Mouse (Mus musculus): ENCODE data around the gene Hmga2.

Hmga2 gene

DNA sequence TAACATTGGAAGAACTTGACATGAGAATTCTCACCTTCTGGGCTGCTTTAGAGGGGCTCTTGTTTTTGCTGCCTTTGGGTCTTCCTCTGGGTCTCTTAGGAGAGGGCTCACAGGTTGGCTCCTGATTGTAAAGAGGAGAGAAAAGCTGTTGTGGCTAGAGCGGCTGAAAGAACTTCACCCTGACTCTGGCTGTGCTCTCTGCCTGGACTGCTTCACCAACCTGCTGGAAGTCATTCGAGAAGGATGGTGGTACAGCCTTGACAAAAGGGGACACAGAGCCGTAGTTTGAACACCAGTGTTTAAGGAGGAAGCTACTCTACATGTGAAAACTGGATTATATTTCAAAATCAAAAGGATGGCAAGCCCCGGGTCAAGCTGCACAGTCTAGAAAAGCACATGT is 3.1 kb downstream of the Hmga2 start:
- DNase-seq (ENCODE audit: low spot score in 2 of 2): no peak

DNA sequence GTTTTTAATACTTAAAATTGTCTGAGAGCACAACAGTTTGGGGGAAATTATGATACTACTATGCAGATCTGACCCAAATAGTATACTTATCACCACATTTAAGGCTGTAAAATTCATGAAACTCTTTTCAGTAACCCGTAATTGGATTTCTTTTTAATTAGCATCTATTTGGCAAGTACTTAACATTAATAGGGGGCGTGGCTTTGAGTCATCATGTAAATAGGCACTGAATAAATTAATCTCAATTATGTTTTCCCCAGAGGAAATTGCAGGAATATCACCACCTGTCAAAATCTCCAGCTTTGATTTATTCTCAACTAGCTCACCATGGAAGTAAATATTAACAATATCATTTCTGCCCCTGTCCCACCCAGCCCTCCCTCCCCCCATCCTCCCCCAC is 3.7 kb downstream of the Hmga2 start:
- no peak for DNase-seq (ENCODE audit: low spot score in 2 of 2)

DNA sequence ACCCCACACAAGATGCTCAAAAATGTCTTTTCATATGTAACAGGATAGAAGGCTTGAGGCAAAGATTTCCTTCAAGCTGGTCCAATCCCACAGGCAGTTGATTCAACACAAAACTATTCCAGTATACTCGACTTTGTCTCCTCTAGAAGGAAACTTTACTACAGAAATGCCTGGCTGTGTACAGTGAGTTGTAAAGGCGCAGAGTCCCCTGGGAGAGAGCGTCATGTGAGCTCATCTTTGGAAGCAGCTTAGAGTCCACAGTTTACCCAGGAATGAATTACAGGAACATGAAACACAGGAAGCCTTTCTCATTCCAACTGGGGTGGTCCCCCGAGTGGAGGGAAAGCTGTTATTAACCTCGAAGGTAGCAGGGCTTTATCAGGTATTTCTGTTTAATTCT is 11.1 kb downstream of the Hmga2 start:
- no peak for DNase-seq (ENCODE audit: low spot score in 2 of 2)

DNA sequence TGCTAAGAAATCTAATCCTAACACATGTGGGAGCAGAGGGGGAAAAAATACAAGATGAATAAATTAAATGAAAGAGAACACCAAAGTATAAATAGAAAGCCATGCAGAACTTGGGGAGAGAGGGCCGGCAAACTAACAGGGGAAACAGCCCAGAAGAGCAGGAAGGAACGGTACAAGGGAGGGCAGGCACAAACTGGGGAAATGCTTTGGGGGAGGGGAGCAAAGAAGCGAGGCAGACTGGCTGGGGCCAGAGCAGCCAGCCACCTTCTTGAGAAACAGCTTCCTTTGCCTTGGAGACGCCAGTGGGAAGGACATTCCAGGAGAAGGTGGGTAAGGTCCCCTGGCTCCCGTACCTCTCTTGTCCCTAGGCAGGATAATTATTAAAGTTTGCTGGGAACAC is 14.5 kb downstream of the Hmga2 start:
- DNase-seq (ENCODE audit: low spot score in 2 of 2): no peak

DNA sequence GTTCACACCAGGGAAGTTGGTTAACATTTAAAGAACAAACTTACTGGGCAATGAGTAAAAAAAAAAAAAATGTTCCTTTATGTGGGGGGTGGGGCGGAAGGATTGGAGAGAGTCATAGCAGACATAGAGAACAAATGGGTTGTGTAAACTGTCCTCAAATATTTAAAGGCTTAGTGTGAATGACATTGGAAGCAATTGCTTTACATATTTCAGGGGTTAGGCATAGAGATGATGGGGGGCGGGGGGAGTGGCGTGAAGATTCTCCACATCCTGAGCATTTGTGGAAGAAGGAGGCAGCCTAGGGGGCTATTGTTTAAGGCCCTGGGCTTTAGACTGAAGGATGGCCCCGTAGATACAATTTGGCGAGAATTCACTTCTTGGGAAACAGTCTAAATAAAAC is 15.0 kb downstream of the Hmga2 start:
- DNase-seq (ENCODE audit: low spot score in 2 of 2): no peak

GRCm38 (mm10) chr10:120458866-120459265 is 17.4 kb downstream of the Hmga2 start:
- DNase-seq (ENCODE audit: low spot score in 2 of 2): no peak

GRCm38 (mm10) chr10:120449661-120450284 is 26.5 kb downstream of the Hmga2 start:
- DNase-seq (ENCODE audit: low spot score in 2 of 2): peak; percentile 32 to 36

DNA sequence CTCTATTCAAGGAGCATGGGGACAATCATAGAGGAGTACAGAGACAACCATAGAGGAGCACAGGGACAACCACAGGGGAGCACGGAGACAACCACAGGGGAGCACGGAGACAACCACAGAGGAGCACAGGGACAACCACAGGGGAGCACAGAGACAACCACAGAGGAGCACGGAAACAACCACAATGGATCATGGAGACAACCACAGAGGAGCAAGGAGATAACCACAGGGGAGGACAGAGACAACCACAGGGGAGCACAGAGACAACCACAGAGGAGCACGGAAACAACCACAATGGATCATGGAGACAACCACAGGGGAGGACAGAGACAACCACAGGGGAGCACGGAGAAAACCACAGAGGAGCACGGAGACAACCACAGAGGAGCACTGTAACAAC is 29.5 kb downstream of the Hmga2 start:
- no peak for DNase-seq (ENCODE audit: low spot score in 2 of 2)

GRCm38 (mm10) chr10:120446206-120446605 is 30.1 kb downstream of the Hmga2 start:
- no peak for DNase-seq (ENCODE audit: low spot score in 2 of 2)

DNA sequence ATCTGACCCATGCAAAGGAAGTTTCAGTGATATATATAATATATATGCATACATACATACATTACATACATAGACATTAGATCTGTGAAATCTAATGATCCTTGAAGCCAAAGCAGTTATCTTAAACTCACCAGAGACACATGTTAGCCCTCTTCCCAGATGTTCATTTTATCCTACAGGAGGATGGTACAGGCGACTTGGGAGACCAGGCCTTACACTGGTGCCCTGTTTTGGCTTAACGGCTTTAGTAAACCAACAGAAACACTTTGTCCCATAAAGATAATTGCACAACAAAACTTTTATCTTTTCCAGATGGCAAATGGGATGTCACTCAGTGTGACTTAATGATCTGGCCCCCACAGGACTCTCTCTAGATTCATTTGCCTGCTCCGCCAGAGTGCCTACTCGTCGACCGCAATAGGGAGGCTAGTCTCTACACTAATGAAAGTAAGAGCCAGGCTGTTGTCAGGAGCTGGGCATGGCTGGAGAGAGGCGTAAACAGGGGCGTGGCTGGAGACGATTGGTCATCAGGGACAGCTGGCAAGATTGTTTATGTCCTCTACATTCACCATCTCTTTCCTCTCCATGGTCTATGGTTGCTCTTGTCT is 31.7 kb downstream of the Hmga2 start:
- no peak for DNase-seq (ENCODE audit: low spot score in 2 of 2)

DNA sequence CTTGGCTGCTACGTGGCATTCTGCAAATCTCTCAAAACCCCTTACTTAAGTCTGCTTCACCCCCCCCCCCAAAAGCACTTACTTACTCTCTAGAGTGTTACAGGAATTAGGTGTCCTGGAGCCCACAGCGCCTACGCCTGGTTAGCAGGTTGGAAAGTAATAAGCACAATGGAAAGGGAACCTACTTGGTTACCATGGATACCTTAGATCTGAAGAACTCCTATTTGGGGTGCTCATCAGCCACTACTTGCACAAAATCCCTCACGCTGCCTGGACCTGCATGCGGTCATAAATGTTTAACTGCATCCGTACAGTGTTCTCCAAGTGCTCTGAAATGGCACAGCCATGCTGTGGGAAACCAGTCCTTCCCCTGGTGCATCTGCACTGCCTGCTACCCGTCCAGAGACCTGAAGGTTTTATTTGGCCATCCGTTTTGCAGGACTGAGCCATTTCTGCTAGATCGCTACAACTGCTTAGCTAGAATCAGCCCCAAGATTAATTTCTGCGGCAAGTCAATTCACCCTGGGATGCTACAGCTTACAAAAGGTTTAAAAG is 32.4 kb downstream of the Hmga2 start:
- DNase-seq (ENCODE audit: low spot score in 2 of 2): no peak

DNA sequence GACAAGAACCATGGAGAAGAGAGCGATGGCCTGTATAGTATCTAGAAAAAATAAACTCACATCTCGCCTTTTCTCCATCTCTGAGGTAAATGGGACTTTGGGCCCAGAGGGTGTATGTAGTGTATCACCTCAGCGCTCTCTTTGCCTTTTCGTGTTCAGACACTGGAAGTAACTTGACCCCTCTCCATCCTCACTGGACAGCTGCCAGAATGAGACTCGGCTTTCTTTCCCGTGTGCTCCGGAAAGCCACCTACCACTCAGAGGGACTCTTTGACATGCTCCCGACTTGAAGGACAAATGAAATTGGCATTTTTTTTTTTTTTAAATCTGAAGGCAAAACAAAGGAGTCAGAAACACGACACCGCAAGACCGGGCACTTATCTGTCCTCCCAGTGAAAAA is 35.0 kb downstream of the Hmga2 start:
- no peak for DNase-seq (ENCODE audit: low spot score in 2 of 2)

DNA sequence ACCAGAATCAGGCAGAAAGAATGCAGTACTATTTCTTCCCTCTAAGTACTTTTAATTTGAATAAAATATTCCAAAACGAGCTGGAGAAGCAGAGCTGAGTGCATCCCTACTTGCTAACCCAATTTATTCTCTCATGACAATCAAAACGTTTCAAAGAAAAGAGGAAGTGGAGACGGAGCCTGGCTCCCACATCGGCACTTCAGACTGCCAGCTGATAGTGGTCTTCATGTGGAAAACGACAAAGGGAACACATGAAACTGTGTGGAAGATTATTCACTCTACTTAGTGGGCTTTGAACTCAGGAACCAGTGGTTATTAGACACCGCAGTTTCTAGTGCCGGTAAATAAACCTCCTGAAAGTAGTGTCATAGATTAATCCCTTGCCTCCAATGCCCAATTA is 41.8 kb downstream of the Hmga2 start:
- DNase-seq (ENCODE audit: low spot score in 2 of 2): no peak

DNA sequence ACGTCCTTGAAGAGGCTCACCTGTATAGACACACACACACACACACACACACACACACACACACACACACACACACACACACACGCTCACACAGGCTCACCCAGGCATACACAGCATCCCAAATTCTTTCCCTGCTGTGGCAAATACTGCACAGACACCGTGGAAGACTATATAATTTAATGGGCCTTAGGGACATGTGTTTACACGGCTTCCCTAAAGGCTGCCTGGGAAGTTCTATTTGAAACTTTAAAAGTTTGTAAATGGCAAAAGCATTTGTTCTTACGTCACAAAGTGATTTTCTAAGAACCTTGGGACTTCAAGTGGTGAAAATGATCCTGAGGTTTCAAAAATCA is 42.8 kb downstream of the Hmga2 start:
- no peak for DNase-seq (ENCODE audit: low spot score in 2 of 2)

DNA sequence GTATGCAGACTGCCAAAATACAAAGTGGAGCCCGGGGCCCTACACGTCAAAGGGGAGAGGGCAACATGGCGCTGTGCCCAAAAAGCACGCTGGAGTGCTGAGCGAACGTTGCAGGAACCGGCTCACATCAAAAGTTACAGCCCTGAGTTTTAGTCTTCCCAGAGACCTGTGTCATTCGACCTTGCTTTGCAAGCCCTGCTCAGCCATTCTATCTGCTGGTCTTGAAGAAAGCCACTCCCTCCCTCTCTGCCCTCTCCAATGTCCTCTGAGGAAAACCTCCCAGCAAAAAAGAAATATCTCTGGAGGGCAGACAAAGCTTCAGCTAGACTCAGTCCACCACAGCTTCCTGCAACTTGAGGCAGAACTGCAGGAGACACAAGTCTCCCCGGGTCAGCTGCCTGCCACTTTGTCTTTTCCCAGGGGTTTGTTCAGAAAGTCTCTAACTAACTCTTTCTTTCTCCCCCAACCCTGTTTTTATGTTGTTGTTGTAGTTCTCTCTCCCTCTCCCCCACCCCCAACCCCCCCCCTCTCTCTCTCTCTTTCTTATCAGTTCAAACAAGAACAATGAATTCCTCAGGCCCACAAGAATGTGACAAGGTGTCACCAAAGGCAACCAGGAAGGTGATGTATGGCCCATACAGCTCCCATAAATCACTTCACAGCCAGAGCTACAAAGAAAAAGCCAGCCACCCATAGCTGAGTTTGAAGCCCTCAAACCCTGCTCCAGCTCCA is 43.4 kb downstream of the Hmga2 start:
- no peak for DNase-seq (ENCODE audit: low spot score in 2 of 2)

DNA sequence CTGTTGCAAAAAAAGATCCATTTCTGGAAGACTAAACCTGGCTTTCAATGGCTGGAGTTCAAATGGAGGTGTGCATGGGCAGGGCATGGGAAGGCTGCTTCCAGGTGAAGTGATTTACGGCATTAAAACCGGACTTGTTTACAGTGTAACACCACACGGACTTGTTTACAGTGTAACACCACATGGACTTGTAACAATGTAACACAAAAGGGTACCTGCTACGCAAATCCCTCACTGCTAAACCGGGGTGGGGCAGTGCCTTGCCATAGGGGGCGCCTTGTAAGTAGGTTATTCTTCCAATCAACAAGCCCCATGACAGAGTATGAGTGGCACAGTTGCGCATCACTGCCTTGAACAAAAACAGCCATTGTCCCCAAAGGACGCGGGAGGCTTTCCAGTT is 44.2 kb downstream of the Hmga2 start:
- DNase-seq (ENCODE audit: low spot score in 2 of 2): no peak

DNA sequence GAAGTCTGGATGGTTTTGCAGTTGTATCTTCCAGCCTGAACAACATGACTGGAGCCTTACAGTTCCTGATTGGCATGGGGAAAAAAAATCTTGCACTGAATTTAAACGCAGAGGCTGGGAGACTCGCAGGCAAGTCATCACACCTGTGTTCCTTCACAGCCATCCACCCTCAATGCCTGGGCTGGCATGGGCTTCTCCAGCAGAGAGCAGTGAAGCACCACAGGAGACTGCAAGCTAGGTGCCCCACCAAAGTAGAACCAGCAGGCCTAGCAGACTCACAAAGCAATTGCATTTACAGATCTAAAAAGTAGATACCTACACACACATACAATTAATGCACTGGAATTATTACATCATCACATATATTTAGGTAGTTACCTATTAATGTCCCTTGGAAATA is 44.8 kb downstream of the Hmga2 start:
- peak; percentile 44 to 58 for DNase-seq (ENCODE audit: low spot score in 2 of 2)

DNA sequence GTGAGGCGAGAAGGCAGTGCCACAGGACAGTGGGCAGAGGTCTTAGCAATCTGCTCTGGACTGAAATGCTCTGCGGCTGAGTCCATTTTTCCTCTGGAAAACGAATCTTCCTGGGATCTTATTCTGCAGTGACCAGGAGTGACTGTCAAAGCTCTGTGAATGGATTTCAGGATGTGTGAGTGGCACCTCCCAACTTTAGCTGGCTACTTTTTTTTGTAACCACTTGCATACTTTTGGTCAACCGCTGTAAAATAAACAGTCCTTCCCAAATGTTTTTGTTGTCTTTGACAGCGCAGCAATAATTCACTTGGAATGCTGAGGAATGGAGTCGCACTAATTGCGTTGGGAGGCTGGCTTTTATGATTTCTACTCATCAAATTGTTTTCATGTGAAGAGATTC is 45.8 kb downstream of the Hmga2 start:
- no peak for DNase-seq (ENCODE audit: low spot score in 2 of 2)

DNA sequence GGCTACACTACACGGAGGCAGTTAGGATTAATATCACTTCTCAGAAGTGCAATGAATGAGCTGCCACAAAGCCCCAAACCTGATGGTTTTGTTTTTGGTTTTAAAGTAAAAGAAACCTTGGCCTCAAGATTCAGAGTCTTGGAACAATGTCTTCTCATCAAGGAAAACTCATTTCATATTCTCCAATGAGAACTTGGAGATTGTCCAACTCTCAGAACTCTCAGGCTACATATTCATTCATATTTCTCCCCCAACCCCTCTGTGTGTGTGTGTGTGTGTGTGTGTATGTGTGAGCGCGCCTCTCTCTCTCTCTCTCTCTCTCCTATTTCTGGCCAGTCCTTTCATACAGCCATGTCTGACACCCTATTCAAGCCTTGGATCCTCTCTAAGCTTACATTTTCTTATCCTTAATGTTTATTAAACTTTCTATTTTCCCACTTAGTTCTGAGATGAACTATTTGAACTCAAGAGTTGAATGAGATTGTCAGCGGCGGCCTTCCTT is 46.5 kb downstream of the Hmga2 start:
- DNase-seq (ENCODE audit: low spot score in 2 of 2): no peak

- DNase-seq (ENCODE audit: low spot score in 2 of 2): no peak
These were observed 47.1 kb downstream of the Hmga2 start for GRCm38 (mm10) chr10:120429199-120429551.

DNA sequence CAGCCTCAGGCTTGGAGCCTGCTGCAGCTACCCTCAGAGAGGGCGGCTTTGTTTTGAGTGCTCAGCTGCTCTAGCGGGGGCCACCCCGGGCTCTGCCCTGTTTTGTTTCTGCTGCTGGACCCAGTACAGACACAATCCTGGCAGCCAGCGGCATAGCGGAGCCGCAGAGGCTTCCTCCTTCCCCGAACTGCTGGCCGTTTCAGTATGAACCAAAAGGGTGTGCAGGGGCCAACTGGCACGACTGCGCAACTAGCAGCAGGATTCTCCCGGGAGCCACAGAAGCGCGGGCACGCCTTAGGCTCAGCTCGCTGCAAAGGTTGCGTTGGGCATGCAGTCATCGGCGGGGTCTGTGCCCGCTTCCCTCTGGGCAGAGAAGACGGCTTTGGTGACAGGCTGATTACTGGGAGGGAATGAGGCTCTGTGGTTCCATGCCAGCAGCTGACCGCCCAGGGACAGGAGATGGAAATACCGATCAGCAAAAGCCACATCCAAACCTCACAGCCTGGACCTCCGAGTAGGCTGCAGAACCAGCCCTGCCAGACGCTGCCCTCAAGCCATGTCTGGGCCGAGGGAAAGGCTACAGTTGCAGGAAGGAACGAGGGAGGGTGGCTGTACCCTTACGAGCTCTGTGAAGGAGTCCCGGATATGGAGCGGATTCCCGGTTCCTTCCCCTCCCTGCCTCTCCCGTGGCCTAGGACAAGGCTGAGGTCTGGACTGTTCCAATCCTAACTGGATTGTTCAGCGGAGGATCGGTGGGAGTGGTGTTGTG is 47.7 kb downstream of the Hmga2 start:
- DNase-seq (ENCODE audit: low spot score in 2 of 2): peak; percentile 51 to 57

- peak in 1 of 2 experiments; percentile 26 for DNase-seq (ENCODE audit: low spot score in 2 of 2)
These were observed 50.1 kb downstream of the Hmga2 start for GRCm38 (mm10) chr10:120426086-120426610.

Measured in right cerebral cortex, postnatal 10 days (tissue).